Mouse (Mus musculus): ENCODE data around the gene Trim29. TPM values are rescaled to one million over a fixed set of nuclear protein-coding genes. Genes with fewer than 3 reads are reported as not detected.
A peak's percentile ranks its signal among the peaks of the same experiment; 100 is the strongest.

Gene Trim29
- polyA plus RNA-seq, 1 experiment, result 0.11 TPM

DNA sequence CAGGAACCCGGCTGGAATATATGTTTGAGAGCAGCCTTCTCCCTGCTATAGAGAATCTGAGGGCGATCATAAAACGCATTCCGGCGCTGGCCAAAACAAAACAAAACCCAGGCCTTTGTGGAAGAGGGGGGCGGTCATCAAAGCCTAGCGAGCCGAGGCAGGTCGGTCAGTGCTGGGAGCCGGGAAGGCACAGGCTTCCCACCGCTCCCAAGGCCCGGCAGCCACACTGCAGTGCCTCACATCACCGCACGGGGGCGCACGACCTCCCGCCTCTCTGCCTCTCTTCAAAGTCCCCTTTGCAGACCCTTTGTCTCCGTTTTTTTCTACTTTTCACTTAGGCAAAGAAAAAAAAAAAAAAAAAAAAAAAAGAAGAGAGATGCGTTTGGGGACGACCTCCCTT, 23.8 kb upstream of the Trim29 start:
- Histone ChIP-seq H3K4me1 (ENCODE audit: control insufficient read depth, insufficient read depth, insufficient read length, low read length) (peaks cover 5% of the 10 kb centered on the region; the same call in 1 of the 2 replicates), H3K4me3 (ENCODE audit: low read depth, low read length) (no peak overlapping the region), H3K27ac (ENCODE audit: insufficient read depth, low read depth, low read length) (no peak overlapping the region), H3K27me3 (ENCODE audit: control insufficient read depth, insufficient read depth, low read length) (no peaks in the 10 kb centered on the region), H3K36me3 (ENCODE audit: control insufficient read depth, insufficient read depth, low read length) (no peaks in the 10 kb centered on the region)
- WGBS, result 16% methylated on average over 20 of the region's 20 CpGs
- TF ChIP-seq POLR2A (IDR thresholded peaks at IDR 0.05; ENCODE audit: low read depth, low read length) (no peak), CTCF (IDR thresholded peaks at IDR 0.05; ENCODE audit: extremely low read depth, insufficient read length, insufficient replicate concordance, low read depth, low read length) (peak; percentile 83)

DNA sequence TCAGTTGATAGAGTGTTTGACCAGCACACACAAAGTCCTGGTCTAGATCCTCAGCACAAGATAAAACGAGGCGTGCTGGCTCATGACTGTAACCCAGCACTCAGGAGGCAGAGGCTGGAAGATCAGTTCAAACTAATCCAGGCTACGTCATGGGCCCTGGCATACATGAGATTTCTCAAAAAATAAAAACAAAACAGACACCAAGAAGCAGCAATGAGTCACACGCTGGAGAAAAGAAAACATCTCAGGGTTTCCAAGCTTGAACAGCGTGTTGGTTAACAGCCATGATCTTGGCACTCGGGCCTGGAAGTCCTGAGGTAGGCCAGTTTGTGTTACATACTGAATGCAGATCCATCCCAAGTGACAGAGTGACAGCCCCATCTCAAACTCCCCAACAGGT, 17.6 kb upstream of the Trim29 start:
- no peaks in the 10 kb centered on the region for H3K4me1 ChIP-seq (ENCODE audit: control insufficient read depth, insufficient read depth, insufficient read length, low read length)
- H3K27me3 ChIP-seq (ENCODE audit: control insufficient read depth, insufficient read depth, low read length), result no peaks in the 10 kb centered on the region
- no peak for TF ChIP-seq CTCF (IDR thresholded peaks at IDR 0.05; ENCODE audit: extremely low read depth, insufficient read length, insufficient replicate concordance, low read depth, low read length)
- no peak for TF ChIP-seq POLR2A (IDR thresholded peaks at IDR 0.05; ENCODE audit: low read depth, low read length)

DNA sequence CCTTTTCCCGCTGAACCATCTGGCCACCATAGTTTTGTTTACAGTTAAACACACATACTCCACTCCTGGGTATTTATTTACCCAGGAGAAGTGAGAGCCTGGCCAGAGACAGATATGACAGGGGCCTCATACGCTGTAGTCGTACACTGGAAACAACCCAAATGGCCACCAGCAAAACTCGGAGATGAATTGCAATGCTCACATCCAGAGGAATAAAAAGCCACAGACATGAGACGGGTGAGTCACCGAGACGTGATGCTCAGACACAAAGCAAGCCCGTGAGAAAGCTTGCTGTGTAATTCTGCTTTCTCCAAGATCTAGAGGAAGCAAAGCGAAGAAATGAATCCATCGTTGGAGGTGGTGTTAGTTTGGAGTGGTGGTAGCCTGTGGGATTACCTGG, 10.3 kb upstream of the Trim29 start:
- TF ChIP-seq CTCF (IDR thresholded peaks at IDR 0.05; ENCODE audit: extremely low read depth, insufficient read length, insufficient replicate concordance, low read depth, low read length), result no peak
- no peak for TF ChIP-seq POLR2A (IDR thresholded peaks at IDR 0.05; ENCODE audit: low read depth, low read length)
- H3K4me3 ChIP-seq (ENCODE audit: low read depth, low read length), result no peak overlapping the region
- no peaks in the 10 kb centered on the region for H3K27me3 ChIP-seq (ENCODE audit: control insufficient read depth, insufficient read depth, low read length)
- H3K27ac ChIP-seq (ENCODE audit: insufficient read depth, low read depth, low read length), result no peak overlapping the region
- WGBS, result 34% methylated on average over 10 of the region's 10 CpGs
- H3K4me1 ChIP-seq (ENCODE audit: control insufficient read depth, insufficient read depth, insufficient read length, low read length), result no peaks in the 10 kb centered on the region
- no peaks in the 10 kb centered on the region for H3K36me3 ChIP-seq (ENCODE audit: control insufficient read depth, insufficient read depth, low read length)

More for the DNA sequence above, 17.6 kb upstream of the Trim29 start:
- Histone ChIP-seq H3K36me3 (ENCODE audit: control insufficient read depth, insufficient read depth, low read length) (no peaks in the 10 kb centered on the region), H3K4me3 (ENCODE audit: low read depth, low read length) (no peak overlapping the region), H3K27ac (ENCODE audit: insufficient read depth, low read depth, low read length) (no peak overlapping the region)
- 84% methylated on average over 6 of the region's 6 CpGs for whole genome bisulfite sequencing

DNA sequence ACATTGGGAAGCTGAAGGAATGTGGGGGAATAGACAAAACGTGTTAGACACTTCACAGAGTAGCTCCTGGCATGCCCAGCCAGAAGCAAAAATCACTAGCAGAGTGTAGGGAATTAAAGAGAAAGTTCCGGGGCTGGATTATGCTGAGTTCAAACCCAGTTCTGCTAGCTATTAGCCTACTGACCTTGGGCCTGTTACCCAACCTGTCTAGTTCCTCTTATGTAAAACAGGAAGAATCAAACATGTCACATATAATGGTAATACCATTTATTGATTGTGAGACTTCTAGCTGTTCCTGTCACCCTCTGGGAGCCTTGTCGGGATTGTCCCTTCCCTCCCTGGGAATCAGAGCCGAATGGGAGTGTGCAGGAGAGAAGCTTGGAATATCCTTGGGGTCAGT, 7.7 kb upstream of the Trim29 start:
- no peaks in the 10 kb centered on the region for H3K27me3 ChIP-seq (ENCODE audit: control insufficient read depth, insufficient read depth, low read length)
- H3K4me1 ChIP-seq (ENCODE audit: control insufficient read depth, insufficient read depth, insufficient read length, low read length), result 0 out of 2 replicates have a peak, but pooled peaks cover 1% of the 10 kb centered on the region
- H3K27ac ChIP-seq (ENCODE audit: insufficient read depth, low read depth, low read length), result no peak overlapping the region
- no peak overlapping the region for H3K4me3 ChIP-seq (ENCODE audit: low read depth, low read length)
- WGBS, result 67% methylated on average over 4 of the region's 4 CpGs
- H3K36me3 ChIP-seq (ENCODE audit: control insufficient read depth, insufficient read depth, low read length), result no peaks in the 10 kb centered on the region
- TF ChIP-seq POLR2A (IDR thresholded peaks at IDR 0.05; ENCODE audit: low read depth, low read length), result no peak
- TF ChIP-seq CTCF (IDR thresholded peaks at IDR 0.05; ENCODE audit: extremely low read depth, insufficient read length, insufficient replicate concordance, low read depth, low read length), result no peak

DNA sequence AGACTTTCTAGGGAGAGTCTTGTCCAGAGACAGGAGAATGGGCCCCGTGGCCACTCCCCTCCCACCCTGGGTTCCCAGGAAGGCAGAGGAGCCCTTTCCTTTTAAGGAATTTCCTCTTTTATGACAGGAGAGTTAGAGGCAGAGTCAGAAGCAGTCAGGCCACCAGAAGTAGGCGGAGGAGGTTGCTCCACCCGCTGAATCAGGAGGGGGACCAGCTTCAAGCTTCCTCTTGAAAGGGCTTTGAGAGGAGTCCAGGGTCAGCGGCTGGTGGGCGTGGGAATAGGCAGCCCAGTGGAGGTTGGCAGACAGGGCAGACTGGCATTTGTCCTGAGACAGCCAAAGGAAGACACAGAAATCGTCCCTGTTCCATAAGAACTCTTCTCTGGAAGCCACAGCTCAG, 4.8 kb upstream of the Trim29 start:
- Histone ChIP-seq H3K4me3 (ENCODE audit: low read depth, low read length) (no peak overlapping the region), H3K4me1 (ENCODE audit: control insufficient read depth, insufficient read depth, insufficient read length, low read length) (peaks cover 5% of the 10 kb centered on the region; the same call in 1 of the 2 replicates), H3K36me3 (ENCODE audit: control insufficient read depth, insufficient read depth, low read length) (no peaks in the 10 kb centered on the region), H3K27me3 (ENCODE audit: control insufficient read depth, insufficient read depth, low read length) (no peaks in the 10 kb centered on the region; the same call in 1 of the 2 replicates), H3K27ac (ENCODE audit: insufficient read depth, low read depth, low read length) (no peak overlapping the region)
- WGBS, result 10% methylated on average over 6 of the region's 6 CpGs
- TF ChIP-seq POLR2A (IDR thresholded peaks at IDR 0.05; ENCODE audit: low read depth, low read length), result no peak
- no peak for TF ChIP-seq CTCF (IDR thresholded peaks at IDR 0.05; ENCODE audit: extremely low read depth, insufficient read length, insufficient replicate concordance, low read depth, low read length)

DNA sequence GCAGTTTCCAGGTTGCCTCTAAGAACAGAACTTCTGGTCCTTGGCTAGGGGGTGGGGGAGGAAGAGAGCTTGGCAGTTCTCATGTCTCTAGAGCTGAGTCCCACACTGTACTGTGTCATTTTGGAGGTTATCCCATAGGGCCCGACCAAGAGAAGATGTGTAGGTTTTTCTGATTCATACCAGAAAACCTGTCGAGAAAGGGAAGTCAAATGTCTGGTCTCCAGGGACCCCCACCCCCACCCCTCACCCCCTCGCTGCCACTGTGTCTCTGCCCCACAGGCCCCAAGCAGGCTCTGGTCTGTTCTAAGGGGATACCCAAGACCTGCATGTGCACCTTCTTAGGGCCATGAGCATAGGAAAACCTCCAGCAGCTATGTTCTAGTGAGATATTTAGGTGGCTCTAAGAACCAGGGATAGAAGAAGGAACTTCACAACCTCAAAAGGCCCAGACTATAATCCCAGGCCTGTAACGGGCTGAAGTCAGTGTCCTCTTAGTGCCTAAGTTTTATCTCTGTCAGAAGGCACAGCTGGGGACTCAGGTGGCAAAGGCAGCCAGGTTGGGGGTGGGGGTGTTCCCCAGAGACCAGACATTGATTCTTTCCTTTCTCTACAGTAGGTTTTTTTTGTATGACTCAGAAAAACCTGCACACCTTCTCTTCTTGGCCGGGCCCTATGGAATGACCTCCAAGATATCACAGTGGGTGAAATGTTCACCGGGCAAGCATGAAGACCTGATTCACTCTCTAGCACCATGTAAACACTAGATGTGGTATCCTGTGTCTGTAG, 1.4 kb upstream of the Trim29 start:
- Histone ChIP-seq H3K27ac (ENCODE audit: insufficient read depth, low read depth, low read length) (no peak overlapping the region), H3K4me1 (ENCODE audit: control insufficient read depth, insufficient read depth, insufficient read length, low read length) (peaks cover 5% of the 10 kb centered on the region; the same call in 1 of the 2 replicates), H3K27me3 (ENCODE audit: control insufficient read depth, insufficient read depth, low read length) (no peaks in the 10 kb centered on the region; the same call in 1 of the 2 replicates), H3K4me3 (ENCODE audit: low read depth, low read length) (no peak overlapping the region), H3K36me3 (ENCODE audit: control insufficient read depth, insufficient read depth, low read length) (no peaks in the 10 kb centered on the region)
- TF ChIP-seq POLR2A (IDR thresholded peaks at IDR 0.05; ENCODE audit: low read depth, low read length) (no peak), CTCF (IDR thresholded peaks at IDR 0.05; ENCODE audit: extremely low read depth, insufficient read length, insufficient replicate concordance, low read depth, low read length) (no peak)
- WGBS, result 78% methylated on average over 6 of the region's 6 CpGs

DNA sequence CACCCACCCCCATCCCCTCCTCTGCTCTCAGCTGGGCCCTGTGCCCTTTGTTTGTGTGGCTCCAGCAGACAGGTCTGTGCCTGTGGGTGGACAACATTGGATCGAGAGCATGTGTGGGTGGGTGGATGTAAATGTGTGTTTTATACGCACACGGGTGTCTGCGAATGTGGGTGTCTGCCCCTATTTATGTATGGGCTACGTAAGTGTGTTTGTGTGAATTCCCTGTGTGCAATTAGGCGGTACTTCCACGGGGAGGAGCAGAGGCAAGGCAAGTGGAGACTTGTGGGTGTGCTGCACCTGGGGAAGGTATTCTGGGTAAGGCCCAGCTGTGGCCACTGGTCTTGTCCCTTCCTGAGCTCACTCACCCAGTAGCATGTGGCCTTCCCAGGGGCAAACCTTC, 1.5 kb downstream of the Trim29 start:
- TF ChIP-seq POLR2A (IDR thresholded peaks at IDR 0.05; ENCODE audit: low read depth, low read length) (no peak), CTCF (IDR thresholded peaks at IDR 0.05; ENCODE audit: extremely low read depth, insufficient read length, insufficient replicate concordance, low read depth, low read length) (no peak)
- H3K27me3 ChIP-seq (ENCODE audit: control insufficient read depth, insufficient read depth, low read length), result no peaks in the 10 kb centered on the region; the same call in 1 of the 2 replicates
- no peak overlapping the region for H3K27ac ChIP-seq (ENCODE audit: insufficient read depth, low read depth, low read length)
- H3K36me3 ChIP-seq (ENCODE audit: control insufficient read depth, insufficient read depth, low read length), result no peaks in the 10 kb centered on the region
- 76% methylated on average over 7 of the region's 7 CpGs for WGBS
- H3K4me3 ChIP-seq (ENCODE audit: low read depth, low read length), result no peak overlapping the region
- H3K4me1 ChIP-seq (ENCODE audit: control insufficient read depth, insufficient read depth, insufficient read length, low read length), result peaks cover 3% of the 10 kb centered on the region; the same call in 1 of the 2 replicates
